Mouse (Mus musculus) layer of hippocampus, postnatal 36 days (tissue): ENCODE measurements at regions not wholly inside any gene's neighbourhood (a gene's known extent, or its start where the extent isn't known, plus 50 kb on each side); places are given as distances from the start of the nearest gene placed in this dataset.
A peak's percentile ranks its signal among the peaks of the same experiment; 100 is the strongest.

Source experiments
- DNase-seq, 2 experiments: peaks; one replicate each; pipeline ENCODE4 v3.0.0; 2022

GRCm38 (mm10) chr8:103964293-103964918 is 137.0 kb upstream of the Cdh5 start:
- peak in 1 of 2 experiments; percentile 25 for DNase-seq

GRCm38 (mm10) chr8:103969929-103970328 is 131.5 kb upstream of the Cdh5 start:
- no peak for DNase-seq

GRCm38 (mm10) chr8:103970511-103970910 is 130.9 kb upstream of the Cdh5 start:
- no peak for DNase-seq

GRCm38 (mm10) chr8:103970966-103971365 is 130.5 kb upstream of the Cdh5 start:
- no peak for DNase-seq

- DNase-seq: no peak
Measured at GRCm38 (mm10) chr8:103976488-103976887, 124.9 kb upstream of the Cdh5 start.

GRCm38 (mm10) chr8:103978948-103979347 is 122.5 kb upstream of the Cdh5 start:
- DNase-seq: no peak

GRCm38 (mm10) chr8:103983860-103984594 is 117.4 kb upstream of the Cdh5 start:
- no peak for DNase-seq

GRCm38 (mm10) chr8:103985640-103986039 is 115.8 kb upstream of the Cdh5 start:
- DNase-seq: no peak

- no peak for DNase-seq
Measured at GRCm38 (mm10) chr8:103993897-103994296, 107.5 kb upstream of the Cdh5 start.

GRCm38 (mm10) chr8:103998143-103998542 is 103.3 kb upstream of the Cdh5 start:
- DNase-seq: no peak

- no peak for DNase-seq
Measured at GRCm38 (mm10) chr8:104007209-104007608, 94.2 kb upstream of the Cdh5 start.

- no peak for DNase-seq
Measured at GRCm38 (mm10) chr8:104008756-104009155, 92.7 kb upstream of the Cdh5 start.

GRCm38 (mm10) chr8:104009306-104009705 is 92.1 kb upstream of the Cdh5 start:
- no peak for DNase-seq

- DNase-seq: no peak
Measured at GRCm38 (mm10) chr8:104022231-104022630, 79.2 kb upstream of the Cdh5 start.

- DNase-seq: peak; percentile 32 to 36
Measured at GRCm38 (mm10) chr8:104022691-104023509, 78.5 kb upstream of the Cdh5 start.

GRCm38 (mm10) chr8:104027161-104027821 is 74.1 kb upstream of the Cdh5 start:
- DNase-seq: peak; percentile 12 to 37

- peak; percentile 82 for DNase-seq
Measured at GRCm38 (mm10) chr8:104028626-104029025, 72.8 kb upstream of the Cdh5 start.

GRCm38 (mm10) chr8:104032179-104032578 is 69.2 kb upstream of the Cdh5 start:
- DNase-seq: no peak

- no peak for DNase-seq
Measured at GRCm38 (mm10) chr8:104033148-104033547, 68.3 kb upstream of the Cdh5 start.

- no peak for DNase-seq
Measured at GRCm38 (mm10) chr8:104034286-104034685, 67.1 kb upstream of the Cdh5 start.

GRCm38 (mm10) chr8:104036580-104037477 is 64.6 kb upstream of the Cdh5 start:
- no peak for DNase-seq

GRCm38 (mm10) chr8:104037611-104038010 is 63.8 kb upstream of the Cdh5 start:
- no peak for DNase-seq
